Mouse (Mus musculus) liver, embryonic 15.5 days (tissue): ENCODE data around the gene Vmn2r18. TPM values are rescaled to one million over a fixed set of nuclear protein-coding genes. Genes with fewer than 3 reads are reported as not detected.

Source experiments
- ATAC-seq: fragments of 200-750 bp; cut with Nextera tagmentation; 2 replicates; pipeline ENCODE4 v1.8.0; 2017; ENCODE audit warnings: moderate number of reproducible peaks, mild to moderate bottlenecking, moderate library complexity; ENCODE audit not compliant: insufficient read depth
- H3K27ac ChIP-seq: fragments of 300-500 bp; sonication (generic); replicated peaks from 2 replicates; pipeline ENCODE4 v1.5.1; 2015; ENCODE audit warnings: mild to moderate bottlenecking, inconsistent platforms
- H3K27me3 ChIP-seq: fragments of 300-500 bp; sonication (generic); 2 replicates; pipeline ENCODE4 v1.6.1; 2015; ENCODE audit warnings: mild to moderate bottlenecking, inconsistent platforms
- H3K36me3 ChIP-seq: fragments of 300-500 bp; sonication (generic); replicated peaks from 2 replicates; pipeline ENCODE4 v1.6.1; 2015; ENCODE audit warnings: moderate library complexity, mild to moderate bottlenecking, inconsistent platforms
- H3K4me1 ChIP-seq: fragments of 300-500 bp; sonication (generic); replicated peaks from 2 replicates; pipeline ENCODE4 v1.6.1; 2015; ENCODE audit warnings: inconsistent platforms
- H3K4me2 ChIP-seq: fragments of 300-500 bp; sonication (generic); 2 replicates; pipeline ENCODE4 v1.6.1; 2015; ENCODE audit warnings: moderate library complexity, mild to moderate bottlenecking, inconsistent platforms
- H3K4me3 ChIP-seq: fragments of 300-500 bp; sonication (generic); replicated peaks from 2 replicates; pipeline ENCODE4 v1.5.1; 2015; ENCODE audit warnings: mild to moderate bottlenecking, inconsistent platforms
- H3K9ac ChIP-seq: fragments of 300-500 bp; sonication (generic); 2 replicates; pipeline ENCODE4 v1.6.1; 2015; ENCODE audit warnings: moderate library complexity, mild to moderate bottlenecking, inconsistent platforms
- H3K9me3 ChIP-seq: fragments of 300-500 bp; sonication (generic); replicated peaks from 2 replicates; pipeline ENCODE4 v1.6.1; 2016; ENCODE audit warnings: inconsistent platforms
- WGBS: fragments of 180-500 bp; shearing (Covaris S2); methylation state at CpG from one replicate; pipeline ENCODE4 v1.1.7; 2015; ENCODE audit warnings: mixed read lengths; ENCODE audit not compliant: insufficient replicate concordance; 5-methylcytosine and 5-hydroxymethylcytosine counted together
- polyA plus RNA-seq: library from polyadenylated mRNA; unstranded; fragments of >200 nt; fragmentation: Nextera tagmentation; extraction: Ambion mirVana; gene quantifications from 2 replicates; pipeline ENCODE4 v1.2.1, GENCODE M21; 2015

Vmn2r18 gene
- not detected in 2 replicates for polyA plus RNA-seq

GRCm38 (mm10) chr5:151605921-151606320, at the start of gene Vmn2r18:
Gene Vmn2r18, minus strand, starts transcription at chr5:151606021.
- H3K36me3 ChIP-seq, result no peaks in the 10 kb centered on the region
- H3K27me3 ChIP-seq, result no peaks in the 10 kb centered on the region
- no peak within 1 kb of the TSS for H3K27ac ChIP-seq
- no peaks in the 10 kb centered on the region for H3K9me3 ChIP-seq
- 68% methylated on average over 3 of the region's 3 CpGs for WGBS
- H3K4me1 ChIP-seq, result no peaks in the 10 kb centered on the region
- no peak within 1 kb of the TSS for H3K4me2 ChIP-seq
- H3K9ac ChIP-seq, result no peak within 1 kb of the TSS
- no peak within 1 kb of the TSS for H3K4me3 ChIP-seq
- no peak for ATAC-seq

GRCm38 (mm10) chr5:151651411-151651784, 45.6 kb upstream of the Vmn2r18 start:
- peak overlapping the region; percentile 76 for H3K4me2 ChIP-seq
- peak overlapping the region; percentile 75 for H3K4me3 ChIP-seq
- 63% methylated on average over 3 of the region's 3 CpGs for WGBS
- no peaks in the 10 kb centered on the region for H3K27me3 ChIP-seq
- no peak for ATAC-seq
- H3K9me3 ChIP-seq, result no peaks in the 10 kb centered on the region
- H3K9ac ChIP-seq, result no peak overlapping the region
- no peak overlapping the region for H3K27ac ChIP-seq
- H3K4me1 ChIP-seq, result peaks cover 15% of the 10 kb centered on the region
- peaks cover 32% of the 10 kb centered on the region for H3K36me3 ChIP-seq

GRCm38 (mm10) chr5:151650700-151651410, 45.0 kb upstream of the Vmn2r18 start, which contains the start of gene Rfc3:
Gene Rfc3, minus strand, starts transcription at chr5:151651242.
- peak; percentile 96 for ATAC-seq
- peak within 1 kb of the TSS; percentile 70 for H3K9ac ChIP-seq
- no peaks in the 10 kb centered on the region for H3K9me3 ChIP-seq
- H3K27me3 ChIP-seq, result no peaks in the 10 kb centered on the region
- under 1% methylated on average over 41 of the region's 42 CpGs for WGBS
- H3K4me1 ChIP-seq, result peaks cover 15% of the 10 kb centered on the region
- peaks cover 38% of the 10 kb centered on the region for H3K36me3 ChIP-seq
- peak within 1 kb of the TSS; percentile 76 for H3K27ac ChIP-seq
- peak within 1 kb of the TSS; percentile 75 for H3K4me3 ChIP-seq
- H3K4me2 ChIP-seq, result peak within 1 kb of the TSS; percentile 76

GRCm38 (mm10) chr5:151644845-151645244, 39.0 kb upstream of the Vmn2r18 start:
- Histone ChIP-seq H3K27ac (no peak overlapping the region), H3K9me3 (no peaks in the 10 kb centered on the region), H3K4me1 (peaks cover 7% of the 10 kb centered on the region; the same call in 1 of the 2 replicates), H3K27me3 (no peaks in the 10 kb centered on the region), H3K36me3 (peaks cover 88% of the 10 kb centered on the region), H3K4me3 (no peak overlapping the region), H3K9ac (no peak overlapping the region), H3K4me2 (no peak overlapping the region)
- WGBS, result 79% methylated on average over 7 of the region's 7 CpGs
- ATAC-seq, result no peak

- Histone ChIP-seq H3K36me3 (peaks cover 71% of the 10 kb centered on the region), H3K9ac (no peak overlapping the region), H3K9me3 (no peaks in the 10 kb centered on the region), H3K27ac (no peak overlapping the region), H3K4me1 (no peaks in the 10 kb centered on the region), H3K4me3 (no peak overlapping the region), H3K4me2 (no peak overlapping the region), H3K27me3 (no peaks in the 10 kb centered on the region)
- 47% methylated on average over 5 of the region's 5 CpGs for WGBS
- ATAC-seq, result no peak
These were observed 37.0 kb upstream of the Vmn2r18 start for GRCm38 (mm10) chr5:151642867-151643266.

- no peak overlapping the region for H3K4me2 ChIP-seq
- H3K27ac ChIP-seq, result no peak overlapping the region
- no peaks in the 10 kb centered on the region for H3K4me1 ChIP-seq
- ATAC-seq, result no peak
- no peak overlapping the region for H3K9ac ChIP-seq
- H3K4me3 ChIP-seq, result no peak overlapping the region
- peaks cover 63% of the 10 kb centered on the region for H3K36me3 ChIP-seq
- no peaks in the 10 kb centered on the region for H3K9me3 ChIP-seq
- H3K27me3 ChIP-seq, result no peaks in the 10 kb centered on the region
- 68% methylated on average over 1 of the region's 1 CpGs for WGBS
These were observed 36.3 kb upstream of the Vmn2r18 start for GRCm38 (mm10) chr5:151642102-151642501.

GRCm38 (mm10) chr5:151601696-151602095, 4.1 kb downstream of the Vmn2r18 start:
- Histone ChIP-seq H3K27ac (no peak overlapping the region), H3K4me1 (no peaks in the 10 kb centered on the region), H3K36me3 (no peaks in the 10 kb centered on the region), H3K4me2 (no peak overlapping the region), H3K9me3 (no peaks in the 10 kb centered on the region), H3K27me3 (no peaks in the 10 kb centered on the region), H3K4me3 (no peak overlapping the region), H3K9ac (no peak overlapping the region)
- ATAC-seq, result no peak
- 21% methylated on average over 1 of the region's 1 CpGs for WGBS

Other genes with a start within 250 kb of the Vmn2r18 start
- not detected in 2 replicates for gene Gm42906, start 177.9 kb downstream of the Vmn2r18 start, polyA plus RNA-seq
- gene Rfc3, start 45.2 kb upstream of the Vmn2r18 start, polyA plus RNA-seq, result 42.2 and 44.5 TPM in 2 replicates